Mouse (Mus musculus): ENCODE data around the gene Bola1. TPM values are rescaled to one million over a fixed set of nuclear protein-coding genes. Genes with fewer than 3 reads are reported as not detected.

Bola1 gene
- polyA plus RNA-seq, 1 experiment from 2014 or later = 53.6 TPM

DNA sequence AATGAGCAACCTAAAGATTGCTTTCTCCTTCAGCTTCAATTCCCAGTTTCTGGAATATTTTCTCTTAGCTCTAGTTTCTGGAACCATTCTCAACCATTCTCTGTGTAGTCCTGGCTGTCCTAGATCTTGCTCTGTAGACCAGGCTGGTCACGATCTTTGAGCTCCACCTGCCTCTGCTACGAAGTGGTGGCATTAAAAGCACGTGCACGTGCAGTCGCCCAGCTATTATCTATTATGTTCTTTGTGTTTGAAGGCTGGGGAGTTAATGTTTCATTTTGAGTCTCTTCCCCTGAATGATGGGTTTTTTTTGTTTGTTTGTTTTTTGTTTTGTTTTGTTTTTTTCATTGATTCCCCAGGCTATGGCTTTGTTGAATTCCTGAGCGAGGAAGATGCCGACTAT, 46.3 kb downstream of the Bola1 start:
- Histone ChIP-seq H3K4me2 (replicated peaks; ENCODE audit: low read depth) (peak overlapping the region; percentile 84), H3K27ac (replicated peaks) (0 out of 2 replicates have a peak overlapping the region, but pooled peaks have one; percentile 99), H3K9me3 (ENCODE audit: control insufficient read depth, low read length) (no peaks in the 10 kb centered on the region), H3K36me3 (ENCODE audit: control insufficient read depth, insufficient read depth, low read length) (0 out of 2 replicates have a peak, but pooled peaks cover 4% of the 10 kb centered on the region), H3K4me3 (ENCODE audit: low read depth, low read length) (peak overlapping the region; percentile 88), H3K9ac (ENCODE audit: low read length) (peak overlapping the region; percentile 89), H3K4me1 (replicated peaks; ENCODE audit: control insufficient read depth, insufficient read depth) (0 out of 2 replicates have a peak, but pooled peaks cover 3% of the 10 kb centered on the region), H3K27me3 (ENCODE audit: control insufficient read depth, insufficient read depth, low read length) (no peaks in the 10 kb centered on the region)
- WGBS = 28% methylated on average over 7 of the region's 7 CpGs
- DNase-seq (ENCODE audit: low spot score) (no peak), ATAC-seq (ENCODE audit: low FRiP score, low TSS enrichment) (no peak)
- TF ChIP-seq EP300 (optimal IDR thresholded peaks at IDR 0.05) = no peak
- TF ChIP-seq CTCF (IDR thresholded peaks at IDR 0.05; ENCODE audit: low read depth) = no peak

DNA sequence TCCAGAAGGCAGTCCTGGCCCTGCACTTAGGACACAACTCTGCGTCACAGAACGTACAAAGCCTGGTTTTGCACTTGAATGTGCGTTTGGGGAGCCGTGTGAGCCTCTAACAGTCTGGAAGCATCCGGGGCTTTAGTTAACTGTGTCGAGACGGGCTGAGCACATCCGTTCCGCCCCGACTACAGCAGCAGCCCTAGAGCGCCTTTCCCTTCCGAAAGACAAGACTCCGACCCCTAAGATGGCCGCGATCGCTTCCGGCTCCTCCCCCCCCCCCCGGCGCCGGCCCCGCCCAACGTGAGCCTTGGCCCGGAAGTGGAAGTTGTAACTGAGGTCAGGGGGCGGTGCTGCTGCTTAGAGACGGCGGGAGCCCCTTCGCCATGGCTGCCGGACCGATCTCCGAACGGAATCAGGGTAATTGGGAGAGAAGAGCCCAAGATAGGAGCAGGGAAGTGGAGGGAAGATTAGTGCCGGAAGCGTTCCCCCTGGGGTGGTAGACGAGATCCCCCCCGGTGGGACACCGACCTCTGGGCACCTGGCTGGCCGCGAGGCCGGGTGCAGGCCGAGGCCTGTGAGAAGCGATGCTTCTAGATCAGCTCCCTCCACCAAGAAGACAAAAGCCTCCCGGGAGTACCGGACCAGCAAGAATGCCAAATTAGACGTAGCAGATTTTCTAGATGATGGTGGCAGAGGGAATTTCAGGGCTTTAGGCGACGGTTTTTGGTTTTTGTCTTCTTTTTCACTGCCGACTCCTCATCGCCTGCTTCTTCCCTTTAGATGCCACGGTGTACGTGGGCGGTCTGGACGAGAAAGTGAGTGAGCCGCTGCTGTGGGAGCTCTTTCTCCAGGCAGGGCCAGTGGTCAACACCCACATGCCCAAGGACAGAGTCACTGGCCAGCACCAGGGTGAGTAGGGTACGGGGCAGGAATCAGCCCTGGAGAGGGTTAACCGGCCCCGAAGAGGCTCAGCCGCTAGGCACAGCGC, 47.0 kb downstream of the Bola1 start, which contains the start of gene Sf3b4:
TSS of gene Sf3b4 (plus strand) at position 136 of the 982 bp plus-strand sequence.
- H3K9ac ChIP-seq (ENCODE audit: low read length) = peak within 1 kb of the TSS; percentile 89
- no peaks in the 10 kb centered on the region for H3K27me3 ChIP-seq (ENCODE audit: control insufficient read depth, insufficient read depth, low read length)
- WGBS = 1% methylated on average over 53 of the region's 58 CpGs
- TF ChIP-seq CTCF (IDR thresholded peaks at IDR 0.05; ENCODE audit: low read depth) = no peak
- no peak for TF ChIP-seq EP300 (optimal IDR thresholded peaks at IDR 0.05)
- H3K4me1 ChIP-seq (replicated peaks; ENCODE audit: control insufficient read depth, insufficient read depth) = 0 out of 2 replicates have a peak, but pooled peaks cover 3% of the 10 kb centered on the region
- 0 out of 2 replicates have a peak, but pooled peaks cover 4% of the 10 kb centered on the region for H3K36me3 ChIP-seq (ENCODE audit: control insufficient read depth, insufficient read depth, low read length)
- peak within 1 kb of the TSS; percentile 99 for H3K27ac ChIP-seq (replicated peaks)
- peak within 1 kb of the TSS; percentile 84 for H3K4me2 ChIP-seq (replicated peaks; ENCODE audit: low read depth)
- H3K4me3 ChIP-seq (ENCODE audit: low read depth, low read length) = peak within 1 kb of the TSS; percentile 88
- H3K9me3 ChIP-seq (ENCODE audit: control insufficient read depth, low read length) = no peaks in the 10 kb centered on the region
- DNase-seq (ENCODE audit: low spot score) = peak; percentile 97
- ATAC-seq (ENCODE audit: low FRiP score, low TSS enrichment) = peak; percentile 94

DNA sequence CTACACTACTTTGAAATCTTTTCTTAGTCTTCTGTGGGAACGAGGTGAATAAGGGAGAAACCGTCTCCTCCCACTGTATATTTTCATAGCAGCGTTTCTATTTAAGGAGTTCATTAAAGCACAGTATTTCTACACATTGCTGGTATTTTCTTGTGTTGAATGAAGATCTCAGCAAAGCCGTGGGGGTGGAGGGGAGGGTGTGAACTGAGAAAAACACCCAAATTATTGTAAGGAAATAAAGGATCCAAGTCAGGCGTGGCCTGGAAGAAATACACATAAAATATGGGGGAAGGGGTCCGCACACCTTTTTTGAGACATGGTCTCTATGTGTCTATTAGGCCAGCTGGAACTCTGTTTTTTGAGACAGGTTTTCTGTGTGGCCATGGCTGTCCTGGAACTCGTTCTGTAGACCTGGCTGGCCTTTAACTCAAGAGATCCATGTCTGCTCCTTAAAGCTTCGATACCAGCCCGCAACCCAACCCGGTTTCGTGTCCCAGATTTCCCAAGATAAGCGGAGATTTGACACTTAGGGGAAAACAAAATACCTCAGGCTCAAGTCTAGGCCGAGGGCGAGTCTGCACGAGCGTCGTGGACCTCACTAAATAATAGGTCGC, 47.8 kb downstream of the Bola1 start:
- Histone ChIP-seq H3K4me3 (ENCODE audit: low read depth, low read length) (peak overlapping the region; percentile 88), H3K4me2 (replicated peaks; ENCODE audit: low read depth) (peak overlapping the region; percentile 84), H3K36me3 (ENCODE audit: control insufficient read depth, insufficient read depth, low read length) (0 out of 2 replicates have a peak, but pooled peaks cover 4% of the 10 kb centered on the region), H3K4me1 (replicated peaks; ENCODE audit: control insufficient read depth, insufficient read depth) (0 out of 2 replicates have a peak, but pooled peaks cover 3% of the 10 kb centered on the region), H3K27me3 (ENCODE audit: control insufficient read depth, insufficient read depth, low read length) (no peaks in the 10 kb centered on the region), H3K9ac (ENCODE audit: low read length) (peak overlapping the region; percentile 86), H3K27ac (replicated peaks) (peak overlapping the region; percentile 99), H3K9me3 (ENCODE audit: control insufficient read depth, low read length) (no peaks in the 10 kb centered on the region)
- peak; percentile 8; the same call in 1 of the 2 replicates for ATAC-seq (ENCODE audit: low FRiP score, low TSS enrichment)
- WGBS = 10% methylated on average over 18 of the region's 18 CpGs
- no peak for TF ChIP-seq CTCF (IDR thresholded peaks at IDR 0.05; ENCODE audit: low read depth)
- DNase-seq (ENCODE audit: low spot score) = no peak

DNA sequence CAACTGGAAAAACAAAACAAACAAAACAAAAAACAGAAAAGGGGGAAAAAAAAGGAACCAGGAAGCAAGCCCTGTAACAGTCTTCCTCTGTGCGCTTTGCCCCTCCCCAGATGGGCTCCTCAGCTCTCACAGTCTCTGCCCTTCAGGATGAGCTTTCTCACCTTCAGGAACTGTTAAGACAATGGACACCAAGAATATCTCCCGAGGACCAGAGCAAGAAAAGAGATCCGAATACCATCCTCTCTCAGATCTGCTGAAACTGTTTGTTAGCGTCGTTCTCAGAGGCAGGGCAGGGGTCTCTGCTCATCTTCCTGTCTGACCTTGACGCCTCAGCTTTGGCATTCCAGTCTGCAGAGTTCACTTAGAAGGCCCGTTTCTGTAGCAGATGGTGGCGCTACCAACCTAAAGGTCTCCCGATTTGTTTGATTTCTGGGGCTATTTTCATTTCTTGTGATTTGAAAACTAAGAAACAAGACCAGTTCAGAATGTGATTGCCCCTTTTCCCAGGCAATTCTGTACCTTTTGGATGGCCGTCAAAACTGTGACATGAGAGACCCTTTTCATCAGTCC, 48.4 kb downstream of the Bola1 start:
- Histone ChIP-seq H3K4me1 (replicated peaks; ENCODE audit: control insufficient read depth, insufficient read depth) (0 out of 2 replicates have a peak, but pooled peaks cover 3% of the 10 kb centered on the region), H3K9ac (ENCODE audit: low read length) (no peak overlapping the region; the same call in 1 of the 2 replicates), H3K4me2 (replicated peaks; ENCODE audit: low read depth) (peak overlapping the region; percentile 84), H3K27me3 (ENCODE audit: control insufficient read depth, insufficient read depth, low read length) (no peaks in the 10 kb centered on the region), H3K4me3 (ENCODE audit: low read depth, low read length) (peak overlapping the region; percentile 88; the same call in 1 of the 2 replicates), H3K27ac (replicated peaks) (peak overlapping the region; percentile 99), H3K36me3 (ENCODE audit: control insufficient read depth, insufficient read depth, low read length) (0 out of 2 replicates have a peak, but pooled peaks cover 4% of the 10 kb centered on the region), H3K9me3 (ENCODE audit: control insufficient read depth, low read length) (no peaks in the 10 kb centered on the region)
- no peak for TF ChIP-seq EP300 (optimal IDR thresholded peaks at IDR 0.05)
- no peak for TF ChIP-seq CTCF (IDR thresholded peaks at IDR 0.05; ENCODE audit: low read depth)
- ATAC-seq (ENCODE audit: low FRiP score, low TSS enrichment) (no peak), DNase-seq (ENCODE audit: low spot score) (no peak)
- 51% methylated on average over 10 of the region's 10 CpGs for WGBS

- Histone ChIP-seq H3K4me1 (replicated peaks; ENCODE audit: control insufficient read depth, insufficient read depth) (0 out of 2 replicates have a peak, but pooled peaks cover 3% of the 10 kb centered on the region), H3K9me3 (ENCODE audit: control insufficient read depth, low read length) (no peaks in the 10 kb centered on the region), H3K9ac (ENCODE audit: low read length) (0 out of 2 replicates have a peak overlapping the region, but pooled peaks have one; percentile 27), H3K27ac (replicated peaks) (no peak overlapping the region), H3K4me2 (replicated peaks; ENCODE audit: low read depth) (no peak overlapping the region), H3K36me3 (ENCODE audit: control insufficient read depth, insufficient read depth, low read length) (0 out of 2 replicates have a peak, but pooled peaks cover 4% of the 10 kb centered on the region), H3K27me3 (ENCODE audit: control insufficient read depth, insufficient read depth, low read length) (no peaks in the 10 kb centered on the region), H3K4me3 (ENCODE audit: low read depth, low read length) (no peak overlapping the region)
- ATAC-seq (ENCODE audit: low FRiP score, low TSS enrichment) (no peak), DNase-seq (ENCODE audit: low spot score) (no peak)
- 88% methylated on average over 4 of the region's 4 CpGs for WGBS
- TF ChIP-seq CTCF (IDR thresholded peaks at IDR 0.05; ENCODE audit: low read depth) = no peak
- no peak for TF ChIP-seq EP300 (optimal IDR thresholded peaks at IDR 0.05)
Measured at GRCm38 (mm10) chr3:96170276-96170675, 49.2 kb downstream of the Bola1 start.

Data from stomach, postnatal 0 days (tissue).